Mouse (Mus musculus) gastrocnemius, adult 18-20 months (tissue): Measurements from ENCODE around the gene Gm21972. TPM values are rescaled to one million over a fixed set of nuclear protein-coding genes. Genes with fewer than 3 reads are reported as not detected.

Source experiments
- DNase-seq: peaks from one replicate; pipeline ENCODE4 v3.0.0; 2021; ENCODE audit warnings: low spot score
- total RNA-seq, 2 experiments: library from RNA; stranded (reverse); gene quantifications; 2 replicates each; pipeline ENCODE4 v1.2.3; 2021

Gene Gm21972
- total RNA-seq, 2 experiments from 2014 or later, result 0.39 TPM; not detected in 1

DNA sequence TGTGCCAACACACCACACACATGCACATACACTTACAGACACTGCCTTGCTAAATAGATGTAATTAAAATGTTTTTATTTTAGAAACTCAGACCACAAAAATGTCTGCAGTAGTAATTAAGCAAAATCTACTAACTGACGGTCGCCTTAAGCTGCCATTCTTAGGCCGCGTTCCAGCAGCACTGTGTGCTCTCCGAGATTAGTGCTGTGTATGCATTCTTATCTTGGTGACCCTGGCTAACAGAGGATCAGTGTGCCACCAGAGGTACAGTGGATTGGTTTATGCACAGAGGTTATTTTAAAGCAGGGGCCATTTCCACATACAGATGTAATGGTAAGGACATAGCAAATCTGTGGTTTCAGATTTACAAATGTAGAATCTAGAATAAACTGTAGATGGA lies 27.6 kb downstream of the Gm21972 start:
- no peak for DNase-seq

DNA sequence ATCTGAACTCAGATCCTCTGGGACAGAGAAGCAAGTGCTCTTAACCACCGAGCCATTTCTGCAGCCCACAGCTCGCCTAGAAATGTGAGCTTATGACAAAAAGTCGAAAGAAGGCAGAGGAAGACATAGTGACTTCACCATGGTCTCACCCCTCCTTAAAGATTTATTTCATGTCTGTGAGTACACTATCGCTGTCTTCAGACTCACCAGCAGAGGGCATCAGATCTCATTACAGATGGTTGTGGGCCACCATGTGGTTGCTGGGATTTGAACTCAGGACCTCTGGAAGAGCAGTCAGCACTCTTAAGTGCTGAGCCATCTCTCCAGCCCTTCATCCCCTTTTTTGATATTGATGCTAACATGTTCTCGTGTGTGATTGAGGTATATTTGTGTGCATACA lies 41.2 kb downstream of the Gm21972 start:
- no peak for DNase-seq

DNA sequence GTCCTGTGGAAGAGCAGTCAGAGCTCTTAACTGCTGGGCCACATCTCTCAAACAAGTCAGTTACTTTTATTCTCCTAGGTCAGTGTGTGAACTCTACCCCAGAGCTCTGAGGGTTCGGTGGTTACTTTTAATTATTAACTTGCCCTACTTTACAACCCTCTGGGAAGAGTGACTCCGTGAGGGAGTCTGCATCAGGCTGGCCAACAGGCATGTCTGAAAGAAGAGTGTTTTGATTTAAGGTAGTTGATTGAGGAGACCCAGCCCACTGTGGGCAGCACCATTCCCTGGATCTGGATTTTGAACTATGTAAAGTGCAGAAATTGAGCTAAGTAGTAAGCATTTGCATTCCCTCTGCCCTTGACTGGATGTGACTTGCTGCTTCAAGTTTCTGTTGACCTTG lies 42.6 kb downstream of the Gm21972 start:
- no peak for DNase-seq

DNA sequence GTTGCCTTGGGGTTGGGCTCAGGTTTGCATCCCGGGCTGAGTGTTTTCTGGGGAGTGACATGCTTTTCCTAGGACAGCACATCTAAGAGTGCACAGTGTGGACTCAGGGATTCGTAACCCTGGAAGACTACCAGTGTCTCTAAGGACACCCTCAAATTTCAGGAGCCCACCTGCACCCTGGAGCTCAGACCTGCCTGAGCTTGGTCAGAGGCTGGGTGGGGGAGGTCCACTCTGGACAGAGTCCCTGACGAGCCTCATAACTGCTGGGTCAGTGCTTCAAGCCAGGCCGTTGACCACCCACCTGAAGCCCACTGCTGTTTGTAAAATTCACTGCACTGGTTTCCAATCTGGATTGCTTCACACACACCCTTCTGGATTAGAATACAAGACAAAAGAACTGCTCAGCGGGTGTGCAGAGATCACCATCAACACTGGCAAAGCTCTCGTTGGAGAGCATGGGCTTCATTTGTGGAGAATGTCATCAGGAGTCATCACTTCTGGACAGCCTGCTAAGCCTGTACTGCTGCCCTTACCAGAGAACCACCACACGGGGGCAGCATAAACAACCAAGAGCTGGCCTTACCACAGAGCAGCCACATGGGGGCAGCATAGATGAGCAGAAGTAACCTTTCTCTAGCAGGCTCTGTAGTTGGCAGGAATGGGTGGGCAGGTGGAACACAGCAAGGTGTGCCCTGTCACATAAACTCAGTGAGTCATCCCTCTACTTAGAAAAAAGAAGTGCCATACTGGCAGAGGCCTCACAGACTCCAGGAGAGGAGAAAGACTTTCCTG lies 45.2 kb downstream of the Gm21972 start:
- DNase-seq, result peak; percentile 72

DNA sequence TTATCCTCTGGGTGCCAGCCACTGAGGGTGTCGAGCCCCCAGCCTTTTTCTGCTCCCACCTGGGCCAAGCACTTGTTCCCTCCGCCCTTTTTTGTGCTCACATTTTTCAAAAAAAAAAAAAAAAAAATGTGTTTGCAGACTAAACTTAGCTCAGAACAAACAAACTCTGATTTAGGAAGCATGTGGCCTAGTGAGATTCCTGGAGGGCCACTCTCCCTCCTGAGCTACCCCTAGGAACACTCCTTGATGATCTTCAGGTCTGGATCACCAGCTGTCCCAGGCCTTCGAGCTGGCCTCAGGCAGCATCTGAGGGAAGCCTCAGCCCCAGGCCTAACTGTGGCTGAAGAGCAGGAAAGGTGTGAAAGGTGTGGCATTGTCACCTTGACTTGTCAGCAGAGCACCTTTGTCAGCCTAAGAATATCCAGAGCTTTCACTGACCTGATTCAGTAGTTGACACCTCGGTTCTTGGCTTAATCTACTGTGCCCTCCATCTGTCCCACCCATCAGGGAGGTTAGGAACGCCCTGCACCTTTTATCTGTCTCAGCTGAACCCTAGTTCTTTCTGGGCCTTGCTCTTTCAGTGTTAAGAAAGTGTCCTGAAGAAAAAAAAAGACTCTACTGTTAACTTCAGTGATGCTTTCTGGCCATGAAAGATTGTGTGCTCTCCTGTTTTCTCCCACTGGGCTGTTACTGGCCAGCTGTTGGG lies 48.7 kb downstream of the Gm21972 start:
- DNase-seq, result no peak

DNA sequence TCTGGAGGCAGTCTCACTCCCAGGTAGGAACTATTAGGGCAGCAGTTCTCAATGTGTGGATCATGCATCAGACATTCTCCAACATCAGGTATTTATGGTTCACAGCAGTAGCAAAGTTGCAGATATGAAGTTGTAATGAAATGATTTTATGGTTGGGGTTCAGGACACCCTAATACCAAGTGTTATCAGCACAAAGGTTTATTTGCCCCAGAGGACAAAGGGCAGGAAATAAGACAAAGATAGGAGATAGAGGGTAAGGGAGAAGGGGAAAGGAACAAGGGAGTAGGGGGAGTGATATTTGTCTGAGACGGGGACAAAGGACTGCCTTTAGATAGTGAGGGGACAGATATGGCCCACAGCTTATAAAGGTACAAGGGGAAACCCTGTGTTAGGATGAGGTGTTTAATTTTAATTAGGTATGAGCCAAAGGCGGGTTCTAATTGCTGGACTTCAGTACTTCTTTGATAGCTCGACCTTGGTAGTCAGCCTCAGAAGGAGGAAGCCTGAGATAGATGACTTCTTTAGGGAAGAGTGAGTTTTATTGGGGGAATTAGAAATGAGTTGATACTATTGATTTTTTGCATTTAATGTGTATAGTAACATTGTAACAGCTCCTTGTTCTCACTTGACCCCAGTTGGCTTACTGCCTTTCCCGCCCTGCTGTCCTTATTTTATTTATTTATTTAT lies 50.3 kb downstream of the Gm21972 start:
- DNase-seq, result no peak

DNA sequence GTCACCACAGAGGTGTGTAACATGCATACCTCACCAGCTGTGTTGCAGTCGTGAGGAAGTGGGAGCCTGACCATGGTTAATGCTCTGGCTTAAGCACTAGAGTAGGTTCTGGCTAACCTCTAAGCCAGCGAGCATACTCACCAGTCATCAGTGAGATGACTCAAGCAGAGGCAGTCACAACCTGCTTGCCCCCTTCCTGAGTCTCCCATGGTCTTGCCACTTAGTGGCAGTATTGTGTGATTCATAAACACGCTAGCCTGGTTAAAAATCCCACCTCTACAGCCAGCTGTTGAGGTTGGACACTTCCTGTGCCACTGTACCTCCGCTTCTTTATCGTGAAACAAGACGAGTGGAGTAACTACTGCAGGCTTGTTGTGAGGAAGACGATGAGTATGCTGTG lies 53.3 kb downstream of the Gm21972 start:
- no peak for DNase-seq

DNA sequence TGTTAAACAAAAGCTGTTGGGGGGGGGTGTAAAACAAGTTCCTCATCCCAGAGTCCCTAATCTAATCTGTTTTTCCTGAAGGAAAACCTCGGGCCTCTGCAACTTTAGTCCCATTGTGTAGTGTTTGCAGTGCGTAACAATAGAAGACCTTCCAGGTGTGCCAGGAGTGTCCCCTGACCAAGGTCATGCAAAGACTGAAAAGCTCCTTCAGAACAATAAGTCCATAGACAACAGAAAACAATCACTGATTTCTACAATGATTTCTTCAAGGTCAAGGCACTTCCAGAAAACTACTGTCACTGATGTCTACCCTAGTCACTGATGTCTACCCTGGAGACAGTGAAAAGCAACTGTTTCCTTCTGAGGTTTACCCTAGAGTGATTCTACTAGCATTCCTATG lies 54.4 kb downstream of the Gm21972 start:
- DNase-seq, result no peak

DNA sequence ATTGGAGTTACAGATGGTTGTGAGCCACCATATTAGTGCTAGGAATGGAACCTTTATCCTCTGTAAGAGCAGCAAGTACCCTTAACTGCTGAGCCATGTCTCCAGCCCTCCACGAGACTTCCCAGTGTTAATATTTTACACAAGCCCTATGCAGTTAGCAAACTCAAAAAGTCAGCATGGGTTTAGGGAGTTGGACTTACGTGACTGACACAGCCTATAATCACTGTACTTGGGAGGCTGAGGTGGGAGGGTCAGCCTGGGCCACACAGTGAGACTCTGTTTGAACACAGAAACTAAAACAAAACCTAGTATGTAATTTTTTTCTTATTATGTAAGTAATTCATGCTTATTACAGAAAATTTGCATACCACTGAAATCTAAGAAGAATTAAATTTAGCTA lies 54.8 kb downstream of the Gm21972 start:
- DNase-seq, result no peak

DNA sequence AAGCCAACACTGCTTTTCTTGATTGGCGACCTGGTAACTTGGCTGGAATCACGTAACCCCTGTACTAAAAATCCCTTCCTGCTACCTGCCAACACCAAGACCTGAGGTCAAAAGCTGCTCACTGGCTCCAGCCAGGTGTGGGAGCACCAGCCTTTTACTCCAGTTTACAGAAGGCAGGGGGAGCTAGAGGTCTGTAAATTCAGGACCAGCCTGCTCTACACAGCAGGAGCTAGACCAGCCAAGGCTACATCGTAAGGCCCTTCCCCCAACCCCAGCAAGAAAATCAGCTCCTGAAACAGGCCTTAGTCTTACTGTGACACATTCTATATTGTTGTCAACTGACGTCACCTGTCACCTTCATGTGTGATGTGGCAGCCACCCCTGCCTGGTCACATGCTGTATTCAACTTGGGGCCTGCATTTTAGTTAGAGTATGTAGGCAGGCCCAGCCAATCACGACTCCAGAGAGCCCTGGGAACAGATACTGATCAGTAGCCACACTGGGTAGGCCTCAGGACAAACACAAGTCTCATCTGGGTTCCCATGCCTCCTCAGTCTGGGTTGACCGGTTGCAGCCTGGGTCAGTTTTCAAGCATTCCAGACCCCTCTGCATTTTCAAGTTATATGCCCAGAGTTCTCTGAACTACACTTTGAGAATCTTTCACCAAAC lies 55.7 kb downstream of the Gm21972 start:
- no peak for DNase-seq

DNA sequence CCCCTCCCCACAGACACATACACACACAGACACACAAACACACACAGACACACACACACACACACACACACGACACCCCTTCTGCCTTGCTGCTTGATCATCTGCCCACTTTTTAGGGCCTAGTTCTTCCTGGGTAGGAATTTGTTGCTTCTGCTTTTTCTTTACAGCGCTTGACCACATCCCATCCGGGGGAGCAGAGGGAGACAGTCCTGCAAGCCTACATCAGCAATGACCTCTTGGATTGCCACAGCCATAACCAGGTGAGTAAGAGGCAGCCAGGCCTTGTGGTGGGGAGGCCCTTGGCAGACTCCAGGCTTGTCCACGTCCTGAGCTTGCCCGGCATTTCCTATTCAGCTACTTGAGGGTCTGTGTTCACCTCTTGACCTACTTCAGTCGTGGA lies 57.4 kb downstream of the Gm21972 start:
- no peak for DNase-seq

DNA sequence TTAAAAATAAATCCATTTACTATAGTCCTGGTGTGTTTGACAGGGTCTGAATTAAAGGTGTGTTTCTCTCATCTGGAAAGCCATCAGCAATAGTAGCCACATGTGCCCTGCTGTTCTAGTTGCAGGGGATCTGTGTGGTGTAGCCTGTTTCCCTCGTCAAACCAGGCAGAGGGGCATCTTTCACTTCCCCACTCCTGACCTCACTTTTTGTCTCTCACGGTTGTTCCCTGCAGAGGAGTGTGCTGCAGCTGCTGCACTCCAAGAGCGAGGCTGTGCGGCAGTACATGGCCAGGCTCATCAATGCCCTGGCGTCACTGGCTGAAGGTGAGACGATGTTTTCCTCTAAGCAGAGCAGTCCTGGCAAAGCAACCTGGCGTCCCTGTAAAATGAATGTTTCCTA lies 60.6 kb downstream of the Gm21972 start:
- DNase-seq, result no peak

DNA sequence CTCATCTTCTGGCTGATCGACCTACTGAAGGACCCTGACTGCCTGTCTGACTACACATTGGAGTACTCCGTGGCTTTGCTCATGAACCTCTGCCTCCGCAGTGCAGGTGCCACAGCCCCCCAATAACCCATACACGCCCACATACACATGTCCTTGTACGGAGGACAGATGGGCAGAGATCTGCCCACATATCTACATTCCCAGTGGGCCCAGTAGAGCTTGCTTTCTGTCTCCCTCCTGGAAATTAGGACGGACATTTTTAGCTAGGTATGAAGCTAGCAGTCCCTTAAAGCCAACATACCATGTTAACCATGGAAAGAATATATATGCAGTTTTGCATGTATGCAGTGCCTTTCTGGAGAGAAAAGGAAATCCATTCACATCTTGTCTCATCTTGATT lies 64.8 kb downstream of the Gm21972 start:
- DNase-seq, result no peak

DNA sequence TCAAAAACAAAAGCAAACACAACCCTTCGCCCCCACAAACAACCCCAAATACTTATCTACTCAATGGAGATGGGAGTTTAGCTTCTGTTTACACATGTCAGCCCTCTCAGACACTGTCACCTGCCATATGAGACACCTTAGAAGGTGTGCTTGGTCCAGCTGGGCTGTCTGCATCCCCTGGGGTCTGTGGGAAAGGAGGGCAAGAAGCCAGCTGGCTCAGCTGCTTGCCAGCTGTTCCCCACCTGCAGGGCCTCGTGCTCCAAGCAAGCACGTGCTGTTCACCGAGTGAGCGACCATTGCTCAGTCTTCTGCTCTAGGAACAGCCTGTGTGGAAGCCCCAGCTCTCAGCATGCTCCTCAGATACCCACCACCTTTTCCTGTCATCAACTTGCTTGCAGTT lies 65.6 kb downstream of the Gm21972 start:
- DNase-seq, result no peak

DNA sequence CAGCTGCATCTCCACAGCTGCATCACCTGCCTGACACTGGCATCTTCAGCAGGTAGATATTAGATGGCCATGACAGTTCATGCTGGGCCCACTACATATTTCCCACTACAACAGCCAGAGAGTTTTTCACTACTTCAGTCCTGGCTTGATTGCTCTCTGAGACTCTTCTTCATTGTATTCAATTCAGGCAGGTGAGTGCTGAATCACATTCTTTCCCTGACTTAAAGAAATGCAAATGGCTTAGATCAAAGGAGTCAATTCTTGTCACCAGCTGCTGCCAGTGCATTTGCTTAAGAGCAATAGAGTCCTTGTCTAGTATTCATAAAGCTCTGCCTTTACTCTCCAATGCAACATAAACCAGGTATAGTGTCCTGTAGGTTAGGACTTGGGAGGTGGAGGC lies 67.9 kb downstream of the Gm21972 start:
- DNase-seq, result no peak

DNA sequence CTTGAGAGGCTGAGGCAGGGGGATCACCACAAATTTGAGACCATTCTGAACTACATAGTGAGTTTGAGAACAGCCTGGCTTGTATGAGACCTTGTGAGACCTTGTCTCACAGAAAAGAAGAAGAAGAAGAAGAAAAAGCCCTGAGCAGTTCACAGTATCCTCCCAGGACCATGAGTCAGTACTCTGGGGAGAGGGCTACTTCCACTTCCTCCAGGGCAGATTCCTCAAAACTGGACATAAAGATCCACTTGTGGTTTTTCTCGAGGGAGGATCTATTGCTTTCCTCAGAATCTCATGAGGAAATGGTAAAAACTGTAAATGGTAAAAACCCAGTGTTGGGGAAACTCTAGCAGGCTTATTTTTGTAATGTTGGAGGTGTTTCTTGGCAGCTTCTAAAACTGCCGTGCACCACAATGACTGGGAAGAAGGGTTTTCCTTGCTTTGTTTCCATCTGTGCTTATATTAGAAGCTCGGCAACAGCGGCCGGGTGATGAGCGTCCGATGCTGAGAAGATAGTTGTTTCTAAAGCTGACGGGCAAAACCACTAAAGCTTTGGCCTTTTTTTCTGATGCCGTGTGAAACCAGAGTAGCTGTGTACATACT lies 69.3 kb downstream of the Gm21972 start:
- no peak for DNase-seq

DNA sequence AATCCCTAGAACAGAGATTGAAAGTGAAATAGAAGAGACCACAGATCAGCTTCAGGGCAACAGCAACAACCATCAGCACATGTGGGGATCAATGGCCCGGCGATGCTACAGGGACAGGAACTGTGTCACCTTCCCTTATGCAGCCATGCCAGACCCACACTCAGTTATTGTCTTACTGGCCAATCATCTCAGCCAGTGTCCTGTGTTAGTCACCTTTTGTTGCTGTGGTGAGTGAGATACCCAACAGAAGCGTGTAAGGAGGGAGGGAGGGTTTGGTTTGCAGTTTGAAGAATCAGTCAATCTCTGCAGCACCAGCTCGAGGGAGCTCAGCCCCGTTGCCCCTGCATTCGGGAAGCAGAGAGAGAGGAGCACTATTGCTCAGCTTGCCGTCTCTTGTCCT lies 77.2 kb downstream of the Gm21972 start:
- DNase-seq, result no peak

DNA sequence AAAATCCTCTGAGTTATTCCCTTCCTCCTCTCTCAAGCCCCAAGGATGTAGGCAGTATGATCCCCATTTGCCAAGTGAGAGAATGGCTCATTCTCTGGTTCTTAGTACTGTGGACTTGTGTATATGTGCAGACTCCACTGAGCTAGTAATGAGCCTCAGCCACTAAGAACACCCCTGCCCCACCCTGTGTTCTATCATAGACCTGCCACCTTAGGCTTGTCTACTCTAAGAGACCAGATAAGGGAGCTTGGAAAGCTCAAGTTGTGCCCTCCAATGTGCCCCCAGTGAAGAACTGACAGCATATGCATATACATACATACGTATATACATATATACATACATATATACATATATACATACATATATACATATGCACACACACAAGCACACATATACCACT lies 78.1 kb downstream of the Gm21972 start:
- DNase-seq, result no peak
